Mouse (Mus musculus) forebrain, embryonic 10.5 days (tissue): ENCODE data around the gene Vmn1r70. TPM values are rescaled to one million over a fixed set of nuclear protein-coding genes. Genes with fewer than 3 reads are reported as not detected.

ENCODE experiments used
- DNase-seq: peaks from one replicate; pipeline ENCODE4 v3.0.0-alpha.2; 2017; ENCODE audit warnings: low spot score; ENCODE audit errors: extremely low spot score
- H3K27ac ChIP-seq: fragments of 300-500 bp; sonication (generic); 2 replicates; pipeline ENCODE4 v1.5.1; 2016; ENCODE audit warnings: mild to moderate bottlenecking
- H3K27me3 ChIP-seq: fragments of 300-500 bp; sonication (generic); 2 replicates; pipeline ENCODE4 v1.6.1; 2016; ENCODE audit warnings: mild to moderate bottlenecking; ENCODE audit not compliant: poor library complexity, severe bottlenecking
- H3K36me3 ChIP-seq: fragments of 300-500 bp; sonication (generic); replicated peaks from 2 replicates; pipeline ENCODE4 v1.6.1; 2016; ENCODE audit warnings: mild to moderate bottlenecking, moderate library complexity
- H3K4me1 ChIP-seq: fragments of 300-500 bp; sonication (generic); 2 replicates; pipeline ENCODE4 v1.6.1; 2016
- H3K4me3 ChIP-seq: fragments of 300-500 bp; sonication (generic); 2 replicates; pipeline ENCODE4 v1.5.1; 2016; ENCODE audit warnings: mild to moderate bottlenecking, moderate library complexity
- H3K9me3 ChIP-seq: fragments of 300-500 bp; sonication (generic); 2 replicates; pipeline ENCODE4 v1.6.1; 2016; ENCODE audit warnings: mild to moderate bottlenecking, moderate library complexity
- WGBS: fragments of 180-500 bp; shearing (Covaris S2); methylation state at CpG from one replicate; pipeline ENCODE4 v1.1.7; 2016; 5-methylcytosine and 5-hydroxymethylcytosine counted together
- polyA plus RNA-seq: library from polyadenylated mRNA; unstranded; fragments of >200 nt; fragmentation: Nextera tagmentation; extraction: Ambion mirVana; gene quantifications from 2 replicates; pipeline ENCODE4 v1.2.1, GENCODE M21; 2016

Vmn1r70 gene
- not detected in 2 replicates for polyA plus RNA-seq

DNA sequence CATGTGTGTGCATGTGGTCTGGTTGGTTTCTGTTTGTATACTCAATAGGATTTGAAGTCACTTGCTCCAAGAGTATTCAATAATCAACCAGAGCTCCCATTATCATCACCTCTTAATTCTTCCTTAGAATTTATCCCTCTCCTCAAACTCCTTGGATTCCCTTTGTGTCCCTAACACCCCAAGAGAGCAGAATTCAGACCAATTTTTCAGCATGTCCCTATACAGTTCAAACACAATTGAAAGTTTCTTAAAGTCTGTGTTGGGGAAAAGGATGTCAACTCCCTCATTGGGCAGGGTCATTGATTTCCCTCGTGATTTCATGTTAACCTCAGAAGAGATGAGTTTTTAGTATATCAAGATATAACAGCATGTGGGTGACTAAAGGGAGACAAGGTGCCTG, at the start of gene Vmn1r70:
Vmn1r70 (plus strand) TSS at position 301 of the 400 bp plus-strand sequence.
- H3K9me3 ChIP-seq = peaks cover 78% of the 10 kb centered on the region
- no peaks in the 10 kb centered on the region for H3K4me1 ChIP-seq
- no peak within 1 kb of the TSS for H3K27ac ChIP-seq
- 67% methylated on average over 1 of the region's 1 CpGs for WGBS
- no peaks in the 10 kb centered on the region for H3K27me3 ChIP-seq
- no peaks in the 10 kb centered on the region for H3K36me3 ChIP-seq
- no peak within 1 kb of the TSS for H3K4me3 ChIP-seq
- no peak for DNase-seq

DNA sequence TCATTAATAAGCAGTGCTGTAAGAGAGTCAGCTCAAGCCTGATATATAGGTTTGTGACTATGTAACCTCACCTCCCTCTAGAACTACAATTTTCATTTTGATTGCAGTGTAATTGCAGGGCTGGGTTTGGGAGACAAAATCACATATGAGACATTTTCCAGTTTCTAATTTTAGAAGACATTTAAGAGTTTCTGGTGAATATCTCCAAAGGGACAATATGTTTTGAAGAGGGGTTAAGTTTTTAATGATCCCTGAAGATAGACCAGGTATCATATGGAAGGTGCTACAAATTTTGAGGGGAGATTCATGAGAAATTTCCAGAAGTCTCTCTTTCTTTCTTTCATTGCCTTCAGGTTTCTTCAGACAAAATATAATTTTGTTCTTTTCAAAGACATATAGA, 17.8 kb upstream of the Vmn1r70 start, which contains the start of gene Vmn1r69:
Vmn1r69 (minus strand) TSS at position 101 of the 400 bp plus-strand sequence.
- no peak for DNase-seq
- Histone ChIP-seq H3K4me1 (no peaks in the 10 kb centered on the region), H3K36me3 (no peaks in the 10 kb centered on the region), H3K4me3 (no peak within 1 kb of the TSS), H3K27me3 (no peaks in the 10 kb centered on the region), H3K27ac (no peak within 1 kb of the TSS), H3K9me3 (peaks cover 43% of the 10 kb centered on the region; the same call in 1 of the 2 replicates)

Other genes with a start within 250 kb of the Vmn1r70 start
- not detected in 2 replicates for gene Vmn1r67, start 188.2 kb upstream of the Vmn1r70 start, polyA plus RNA-seq
- 40.3 and 41.5 TPM in 2 replicates for gene Zik1, start 136.1 kb upstream of the Vmn1r70 start, polyA plus RNA-seq
- not detected in 2 replicates for gene Vmn1r68, start 73.0 kb upstream of the Vmn1r70 start, polyA plus RNA-seq
- not detected in 2 replicates for gene Vmn1r69, start 17.9 kb upstream of the Vmn1r70 start, polyA plus RNA-seq
- not detected in 2 replicates for gene Nlrp4b, start 56.3 kb downstream of the Vmn1r70 start, polyA plus RNA-seq
- not detected in 2 replicates for gene Vmn1r71, start 122.8 kb downstream of the Vmn1r70 start, polyA plus RNA-seq